Mouse (Mus musculus) cerebellum, postnatal 25 days (tissue): Measurements from ENCODE around the gene Pih1d1.
"Not testable (repeated sequence)": the region's sequence is repeated elsewhere in the genome, so short reads cannot be mapped to it uniquely, and the experiment has no call there.

Experiments
- DNase-seq, 2 experiments: peaks; one replicate each; pipeline ENCODE4 v3.0.0; 2021; ENCODE audit warnings: mixed read lengths in 2 of 2

The Pih1d1 gene

DNA sequence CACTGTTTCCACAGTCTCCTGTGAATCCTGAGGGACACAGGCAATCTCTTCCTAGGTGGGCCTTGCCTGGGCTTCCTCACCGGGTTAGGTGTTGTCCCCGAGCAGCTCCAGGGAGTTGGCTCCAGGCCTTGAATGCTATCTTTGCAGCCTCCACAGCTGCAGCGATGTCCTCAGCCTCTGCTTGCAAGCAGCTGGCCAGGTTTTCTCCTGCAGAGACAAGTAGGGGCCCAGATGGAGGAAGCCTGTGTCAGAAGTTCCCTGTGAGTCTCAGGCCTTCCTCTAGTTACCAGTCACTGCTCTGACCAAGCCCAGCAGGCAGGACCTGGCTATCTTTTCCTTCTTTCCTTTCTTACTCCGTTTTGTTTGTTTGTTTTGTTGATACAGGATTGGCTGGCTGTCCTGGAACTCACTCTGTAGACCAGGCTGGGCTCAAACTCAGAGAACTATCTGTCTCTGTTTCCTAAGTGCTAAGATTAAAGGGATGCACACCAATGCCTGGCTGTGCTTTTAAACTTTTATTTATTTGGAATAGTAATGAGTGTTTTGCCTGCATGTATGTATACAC lies 5.5 kb upstream of the Pih1d1 start:
- DNase-seq = peak in 1 of 2 experiments; percentile 11

DNA sequence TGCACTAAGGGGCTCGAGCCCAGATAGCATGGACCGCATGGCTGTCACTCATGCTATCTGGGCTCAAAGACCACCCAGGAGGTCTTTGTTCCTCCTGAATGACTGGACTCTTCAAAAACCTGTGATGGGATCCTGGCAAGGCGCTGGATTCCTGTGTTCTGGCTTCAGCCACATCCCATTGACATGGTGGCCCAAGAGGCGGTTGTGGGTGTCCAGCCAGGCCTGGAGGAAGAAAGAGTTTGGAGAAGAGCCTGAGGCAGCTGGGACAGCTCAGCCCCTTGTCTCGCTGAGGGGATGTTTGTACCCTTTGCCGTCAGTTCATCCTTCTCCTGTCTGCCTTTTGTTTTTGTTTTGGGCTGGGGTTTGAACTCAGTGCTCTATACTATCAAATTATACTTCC lies 4.6 kb upstream of the Pih1d1 start:
- no peak for DNase-seq

DNA sequence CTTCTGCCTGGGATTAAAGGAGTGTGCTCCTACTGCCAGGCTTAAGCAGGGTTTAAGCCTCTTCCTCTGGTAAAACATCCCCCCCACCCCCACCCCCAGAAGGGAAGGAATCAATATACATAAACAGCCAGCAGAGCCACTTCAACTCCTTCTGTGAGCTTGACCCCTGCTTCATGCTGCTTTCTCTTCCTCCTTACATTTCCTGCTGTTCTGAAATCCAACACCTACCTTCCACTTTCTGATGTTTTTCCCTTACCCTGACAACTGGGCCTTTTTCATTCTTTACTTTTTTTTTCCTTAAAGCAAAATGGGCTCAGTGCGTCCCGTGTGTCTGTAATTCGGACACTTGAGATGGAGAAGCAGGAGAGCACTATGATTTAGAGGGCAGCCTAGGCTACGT lies 3.8 kb upstream of the Pih1d1 start:
- DNase-seq = no peak

DNA sequence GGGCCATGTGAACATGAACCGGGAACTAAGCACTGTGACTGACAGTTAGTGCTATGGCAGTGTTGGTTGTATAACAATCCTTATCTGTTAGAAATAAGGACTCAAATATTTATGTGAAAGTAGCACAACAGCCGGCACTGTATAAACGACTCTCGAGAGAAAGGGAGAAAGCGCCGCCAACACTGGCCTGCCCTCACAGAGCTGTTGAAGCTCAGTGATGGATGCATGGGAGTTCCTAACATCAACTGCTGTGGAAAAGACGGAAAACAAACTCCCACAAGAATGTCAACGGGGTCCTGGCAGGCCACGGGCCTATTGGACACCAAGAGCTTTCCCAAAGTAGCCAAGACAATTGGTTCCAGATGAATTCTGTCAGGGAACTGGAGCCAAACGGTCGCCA lies 2.8 kb upstream of the Pih1d1 start:
- no peak for DNase-seq

DNA sequence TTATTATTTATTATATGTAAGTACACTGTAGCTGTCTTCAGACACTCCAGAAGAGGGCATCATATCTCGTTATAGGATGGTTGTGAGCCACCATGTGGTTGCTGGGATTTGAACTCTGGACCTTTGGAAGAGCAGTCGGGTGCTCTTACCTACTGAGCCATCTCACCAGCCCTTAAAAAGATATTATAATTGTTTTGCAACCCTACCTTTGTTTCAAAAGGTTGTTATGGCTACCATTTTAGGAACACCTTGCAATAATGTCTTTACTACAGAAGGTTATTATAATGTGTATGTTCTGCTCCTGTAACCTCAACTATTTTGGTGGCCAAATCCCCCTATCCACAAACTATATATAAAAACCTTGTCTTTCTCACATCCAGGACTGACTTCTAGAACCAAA lies 1.1 kb upstream of the Pih1d1 start:
- not testable (repeated sequence) for DNase-seq

DNA sequence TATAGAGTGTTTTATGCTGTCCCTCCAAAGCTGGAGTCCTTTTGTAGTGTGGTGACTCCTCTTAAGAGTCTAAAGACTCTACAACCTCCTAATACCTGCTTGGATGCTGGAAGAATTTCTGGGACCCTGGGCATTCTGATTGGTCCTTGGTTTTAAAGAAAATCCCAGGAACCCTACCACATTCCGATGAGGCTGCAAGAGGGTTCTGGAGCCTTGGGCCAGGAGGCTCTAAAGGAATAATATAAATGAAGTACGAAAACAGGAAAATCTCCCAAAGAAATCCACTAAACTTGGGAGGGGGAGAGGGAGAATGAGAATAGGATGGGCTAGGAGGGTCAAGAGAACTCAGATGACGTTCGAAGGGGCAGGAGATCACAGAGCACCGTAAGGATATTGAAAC lies 517 bp upstream of the Pih1d1 start:
- DNase-seq = no peak

DNA sequence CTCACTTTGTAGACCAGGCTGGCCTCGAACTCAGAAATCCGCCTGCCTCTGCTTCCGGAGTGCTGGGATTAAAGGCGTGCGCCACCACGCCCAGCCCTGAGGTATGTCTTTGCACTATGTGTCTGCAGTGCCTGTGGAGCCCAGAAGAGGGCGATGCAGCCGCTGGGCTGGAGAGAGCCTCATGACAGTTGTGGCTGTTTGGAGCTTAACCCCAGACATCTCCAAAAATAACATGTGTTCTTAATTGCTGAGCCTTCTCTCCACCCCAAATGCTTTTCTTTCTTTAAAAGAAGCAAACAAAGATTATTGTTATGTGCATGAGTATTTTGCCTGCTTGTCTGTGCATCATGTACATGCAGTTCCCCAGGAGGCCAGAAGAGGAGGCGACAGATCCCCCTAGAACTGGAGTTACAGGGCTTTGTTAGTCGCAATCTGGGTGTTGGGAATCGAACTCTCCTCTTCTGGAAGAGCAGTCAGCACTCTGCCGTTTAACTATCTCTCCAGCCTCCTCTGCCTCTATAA lies 951 bp downstream of the Pih1d1 start:
- peak; percentile 71 to 81 for DNase-seq

DNA sequence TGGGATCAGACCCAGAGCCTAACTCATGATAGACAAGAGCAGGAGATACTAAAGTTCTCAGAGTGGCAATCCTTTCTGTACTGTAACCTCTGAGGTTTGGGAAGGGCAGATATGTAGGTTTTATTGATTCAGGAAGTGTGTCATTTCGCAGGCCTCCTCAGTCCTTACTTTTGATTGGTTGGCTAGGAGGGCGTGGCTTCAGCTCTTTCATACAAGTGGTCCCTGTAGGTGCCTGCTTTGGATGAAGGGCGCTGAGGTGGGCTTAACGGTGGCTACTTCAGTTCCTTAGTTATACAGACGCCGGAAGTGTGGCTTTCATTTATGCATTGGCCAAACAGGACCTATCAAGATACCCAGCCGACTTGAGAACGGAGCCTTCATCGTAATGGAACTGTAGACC lies 1.5 kb downstream of the Pih1d1 start:
- DNase-seq = no peak

DNA sequence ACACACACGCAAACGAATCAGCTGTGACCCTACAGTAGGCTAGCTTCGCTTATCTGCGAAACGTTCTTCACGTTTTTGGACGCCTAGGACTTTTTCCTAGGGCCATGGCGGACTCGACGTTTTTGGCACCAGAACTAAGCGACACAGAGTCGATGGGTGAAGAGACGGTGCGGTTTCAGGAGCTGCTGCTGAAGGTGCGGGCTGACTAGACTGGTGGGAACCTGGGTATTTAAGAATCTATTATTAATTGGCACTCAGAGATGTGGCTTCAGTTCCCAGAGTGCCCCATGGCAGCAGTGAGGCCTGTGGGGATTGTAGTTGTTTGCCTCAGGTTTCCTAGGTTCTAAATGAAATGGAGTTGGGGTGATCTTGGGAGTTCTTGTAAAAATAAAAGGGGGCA lies 2.1 kb downstream of the Pih1d1 start:
- no peak for DNase-seq

DNA sequence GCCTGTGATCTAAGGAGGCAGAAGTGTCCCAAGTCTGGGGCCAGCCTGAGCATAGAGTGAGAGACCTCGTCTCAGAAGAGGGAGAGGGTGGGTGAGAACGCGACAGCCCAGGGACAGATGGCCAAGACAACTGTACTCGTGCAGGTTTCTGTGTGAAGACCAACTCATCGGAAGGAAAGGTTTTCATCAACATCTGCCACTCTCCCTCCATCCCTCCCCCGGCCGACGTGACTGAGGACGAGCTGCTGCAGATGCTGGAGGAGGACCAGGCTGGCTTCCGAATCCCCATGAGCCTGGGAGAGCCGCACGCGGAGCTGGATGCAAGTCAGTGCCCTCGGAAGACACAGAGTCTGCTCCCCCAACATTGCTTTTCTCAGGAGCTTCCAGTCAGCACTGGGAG lies 3.4 kb downstream of the Pih1d1 start:
- peak in 1 of 2 experiments; percentile 8 for DNase-seq

DNA sequence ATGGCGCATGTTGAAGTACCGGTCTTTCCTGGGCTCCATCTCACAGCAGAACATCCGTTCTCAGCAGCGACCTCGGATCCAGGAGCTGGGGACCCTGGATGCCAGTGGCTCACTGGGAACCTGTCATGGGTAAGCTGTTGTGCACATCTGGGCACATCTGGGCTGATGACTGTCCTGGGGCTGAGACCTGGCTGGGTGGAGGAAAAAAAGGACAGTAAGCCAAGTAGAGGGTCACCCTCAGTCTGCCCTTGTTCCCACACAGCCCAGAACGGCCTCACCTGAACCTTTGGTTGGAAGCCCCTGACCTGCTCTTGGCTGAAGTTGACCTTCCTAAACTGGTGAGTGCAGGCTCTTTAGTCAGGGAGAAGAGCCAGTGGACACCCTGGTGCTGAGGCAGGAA lies 4.9 kb downstream of the Pih1d1 start:
- DNase-seq = peak in 1 of 2 experiments; percentile 4

DNA sequence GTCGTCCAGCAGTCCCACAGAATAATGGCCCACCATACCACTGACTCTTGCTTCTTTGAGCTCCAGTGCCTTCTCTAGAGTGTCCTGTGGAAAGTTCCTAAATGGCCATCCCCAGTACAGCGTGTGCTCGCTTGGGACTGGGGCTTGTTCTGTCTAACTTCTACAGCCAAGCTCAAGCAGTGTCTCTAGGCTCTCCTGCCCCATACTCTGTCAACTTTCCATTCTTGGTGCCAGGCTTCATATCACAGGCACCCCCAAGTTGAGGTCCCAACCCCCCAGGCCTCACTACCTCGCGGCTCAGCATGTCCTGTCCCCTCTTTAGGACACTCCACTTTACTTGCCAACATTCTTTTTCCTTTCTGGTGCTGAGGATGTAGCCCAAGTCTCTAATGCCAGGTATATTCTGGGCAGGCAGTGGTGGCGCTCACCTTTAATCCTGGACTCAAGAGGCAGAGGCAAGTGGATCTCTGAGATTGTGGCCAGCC lies 6.3 kb downstream of the Pih1d1 start:
- peak; percentile 4 to 26 for DNase-seq

DNA sequence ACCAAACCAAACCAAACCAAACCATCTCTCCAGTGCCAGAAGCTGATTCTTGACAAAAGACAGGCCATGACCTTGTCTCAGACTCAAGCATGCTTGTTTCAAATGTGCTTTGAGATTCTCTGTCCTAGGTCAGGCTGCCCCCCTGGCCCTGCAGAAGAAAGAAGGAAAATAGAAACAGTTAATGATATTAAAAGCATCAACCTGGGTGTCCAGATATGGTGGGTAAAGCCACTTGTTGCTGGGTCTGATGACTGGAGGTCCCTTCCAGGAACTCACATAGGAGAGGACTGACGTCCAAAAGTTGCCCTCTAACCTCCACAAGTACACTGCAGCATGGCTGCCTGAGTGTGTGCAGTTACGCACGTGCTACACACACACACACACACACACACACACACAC lies 6.8 kb downstream of the Pih1d1 start:
- peak in 1 of 2 experiments; percentile 22 for DNase-seq

DNA sequence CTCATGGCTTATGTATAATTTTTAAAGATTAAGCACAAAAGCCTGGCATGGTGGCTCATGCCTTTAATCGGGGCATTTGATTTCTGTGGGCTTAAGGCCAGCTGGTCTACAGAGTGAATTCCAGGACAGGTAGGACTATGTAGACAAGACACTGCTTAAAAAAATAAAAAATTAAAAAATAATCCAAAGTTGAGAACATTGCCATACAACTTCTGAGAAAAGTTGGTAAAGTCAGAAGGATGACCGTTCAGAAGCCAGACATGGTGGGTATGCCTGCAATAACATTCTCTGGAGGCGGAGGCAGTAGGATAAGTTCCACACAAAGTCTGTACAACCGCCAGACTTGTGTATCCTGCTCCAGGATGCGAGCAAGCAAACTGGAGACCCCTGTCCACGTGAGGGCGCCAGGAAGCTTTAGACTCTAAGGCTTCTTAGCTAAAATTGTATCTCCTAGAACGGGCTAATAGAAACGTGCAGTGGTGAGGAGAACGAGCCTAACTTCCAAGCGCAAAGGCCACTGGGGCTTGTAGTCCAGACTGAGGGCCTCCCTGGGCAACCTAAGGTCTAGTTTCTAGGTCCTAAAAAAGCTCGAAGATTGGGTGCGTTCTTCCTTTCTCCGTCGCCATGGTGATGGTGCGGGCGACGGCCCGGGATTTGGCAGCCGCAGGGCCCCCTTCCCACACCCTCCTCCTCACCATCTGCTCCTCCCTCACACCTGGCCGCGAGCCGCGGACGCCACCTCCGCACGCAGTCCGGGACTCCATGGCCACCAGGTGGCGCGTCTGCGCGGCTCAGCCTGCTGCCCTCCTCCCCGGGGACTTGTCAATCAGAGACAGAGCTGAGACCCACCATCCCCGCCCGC lies 7.7 kb downstream of the Pih1d1 start:
- DNase-seq = peak; percentile 99 to 100

DNA sequence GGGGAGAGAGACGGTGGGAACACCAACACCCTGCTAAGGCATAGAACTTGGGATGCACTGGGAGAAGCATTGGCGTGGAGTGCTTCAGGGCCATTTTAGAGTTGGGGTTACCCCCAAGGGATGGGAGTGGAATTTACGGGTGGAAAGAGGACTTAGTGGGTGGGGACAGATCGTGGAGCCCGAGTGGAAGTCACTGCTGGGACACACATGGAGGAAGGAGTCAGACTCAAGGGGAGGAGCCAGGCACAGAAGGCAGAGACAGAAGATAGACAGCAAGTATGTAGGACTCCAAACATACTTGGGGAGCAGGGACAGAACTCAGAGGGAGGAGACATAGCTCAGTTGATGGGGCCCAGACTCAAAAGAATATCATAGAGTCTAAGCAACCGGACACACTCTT lies 8.4 kb downstream of the Pih1d1 start:
- DNase-seq = no peak

DNA sequence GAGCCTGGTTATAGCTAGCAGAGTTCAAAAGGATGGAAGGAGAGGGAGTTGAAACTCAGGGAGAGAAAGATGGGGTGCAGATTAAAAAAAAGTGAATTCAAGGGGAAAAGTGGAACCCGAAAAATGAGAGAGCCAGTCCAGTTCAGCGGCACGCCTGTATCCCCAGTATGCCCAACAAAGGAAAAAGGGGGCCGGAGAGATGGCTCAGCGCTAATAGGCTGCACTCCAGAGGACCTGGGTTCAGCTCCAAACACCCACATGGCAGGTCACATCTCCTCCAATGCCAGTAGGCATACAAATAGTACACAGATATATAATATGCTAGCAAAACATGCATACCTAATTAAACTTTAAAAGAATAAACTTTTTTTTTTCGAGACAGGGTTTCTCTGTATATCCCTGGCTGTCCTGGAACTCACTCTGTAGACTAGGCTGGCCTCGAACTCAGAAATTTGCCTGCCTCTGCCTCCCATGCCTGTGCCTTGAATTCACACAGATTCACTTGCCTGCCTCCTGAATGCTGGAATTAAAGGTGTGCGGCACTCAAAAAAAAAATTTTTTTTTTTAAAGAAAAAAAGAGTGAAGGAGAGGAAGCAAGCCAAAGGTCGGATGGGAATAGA lies 9.0 kb downstream of the Pih1d1 start:
- peak in 1 of 2 experiments; percentile 43 for DNase-seq

DNA sequence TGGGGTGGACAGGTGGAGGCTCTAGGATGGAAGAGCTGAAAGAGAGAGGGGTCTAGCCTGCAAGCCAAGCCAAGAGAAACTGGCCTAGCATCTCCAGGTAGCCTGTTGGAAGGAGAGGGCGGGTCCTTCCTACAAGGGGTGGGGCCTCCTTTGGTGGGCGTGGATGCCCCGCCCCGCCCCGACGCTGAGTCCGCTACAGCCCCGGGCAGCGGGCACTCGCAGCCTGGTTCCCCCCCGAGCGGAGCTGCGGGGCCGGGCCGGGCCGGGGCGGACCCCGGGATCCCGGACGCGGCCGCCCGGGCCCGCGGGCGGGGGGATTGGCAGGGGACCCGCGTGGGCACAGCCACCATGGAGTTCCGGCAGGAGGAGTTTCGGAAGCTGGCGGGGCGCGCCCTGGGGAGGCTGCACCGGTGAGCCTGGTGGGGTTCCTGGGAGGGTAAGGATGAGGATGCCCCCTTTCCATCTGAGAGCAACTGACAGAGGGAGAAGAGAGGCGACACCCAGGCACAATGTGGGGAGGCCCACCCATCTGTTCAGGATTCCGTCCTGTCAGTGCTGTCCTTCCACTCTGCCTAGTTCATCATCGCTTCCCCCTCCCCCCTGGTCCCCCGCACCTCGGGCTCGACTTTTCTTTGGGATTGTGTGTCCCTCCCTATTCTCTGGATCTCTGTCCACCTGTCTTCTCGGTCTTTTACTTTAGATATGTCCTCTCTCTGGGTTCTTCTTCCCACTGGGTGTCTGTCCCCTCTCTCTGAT lies 9.8 kb downstream of the Pih1d1 start, which contains the start of gene Slc17a7:
Gene Slc17a7, plus strand, starts transcription at position 215 of the 756 bp plus-strand sequence.
- peak; percentile 88 to 92 for DNase-seq

DNA sequence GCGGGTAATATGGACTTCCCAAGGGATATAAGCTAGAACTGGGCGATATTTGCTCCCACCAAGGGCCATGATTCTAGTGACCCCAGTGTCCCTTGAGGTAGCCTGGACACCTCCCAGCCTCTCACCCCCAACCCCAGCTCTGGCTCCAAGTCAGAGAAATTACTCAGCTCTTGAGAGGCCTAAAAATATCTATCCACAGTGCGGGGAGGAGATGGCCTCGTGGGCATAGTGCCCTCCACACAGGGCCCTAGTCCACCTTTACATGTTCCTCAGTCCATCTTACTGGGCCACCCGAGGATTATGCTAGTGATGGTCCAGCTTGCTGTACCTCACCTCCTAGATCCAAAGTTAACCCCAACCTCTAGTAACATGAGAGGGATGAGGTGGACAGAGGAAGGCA lies 10.7 kb downstream of the Pih1d1 start:
- DNase-seq = peak; percentile 76 to 80

DNA sequence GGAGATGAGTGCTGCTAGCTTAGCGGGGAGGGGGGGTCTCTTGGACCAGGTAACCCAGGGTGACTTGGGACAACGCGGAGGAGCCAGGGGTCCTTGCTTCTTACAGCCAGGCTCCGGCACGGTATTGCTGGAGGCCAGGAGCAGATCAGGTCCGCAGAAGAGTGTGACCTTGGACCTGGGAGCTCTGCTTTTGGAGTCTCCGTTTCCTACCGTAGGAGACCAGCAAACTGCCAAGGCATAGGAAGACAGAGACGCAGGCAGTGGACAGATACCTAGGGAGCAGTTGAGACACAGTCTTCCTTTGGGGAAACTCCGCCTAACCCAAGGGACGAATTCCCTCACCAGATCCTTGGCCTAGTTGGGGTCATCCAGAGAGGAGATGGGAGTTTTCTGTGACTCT lies 11.6 kb downstream of the Pih1d1 start:
- peak; percentile 52 to 60 for DNase-seq

DNA sequence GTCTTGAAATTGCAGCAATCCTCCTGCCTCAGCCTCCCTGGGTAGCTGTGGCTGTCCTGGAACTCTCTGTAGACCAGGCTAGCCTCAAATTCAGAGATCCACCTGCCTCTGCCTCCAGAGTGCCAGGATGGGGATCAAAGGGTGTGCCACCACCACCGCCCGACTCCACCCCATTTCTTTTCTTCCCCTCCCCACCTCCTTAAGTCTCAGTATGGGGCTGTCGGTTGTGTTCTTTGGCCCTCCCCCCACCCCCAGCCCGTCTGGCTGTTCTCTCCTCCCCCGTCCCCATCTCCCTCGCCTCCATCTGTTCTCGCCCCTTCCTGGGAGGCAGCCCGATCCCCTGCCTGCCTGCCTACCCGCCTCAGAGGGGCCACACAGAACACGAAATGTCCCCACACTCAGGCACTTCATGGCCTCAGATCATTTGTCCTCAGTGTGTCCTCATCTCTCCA lies 12.9 kb downstream of the Pih1d1 start:
- DNase-seq = peak; percentile 77 to 80

DNA sequence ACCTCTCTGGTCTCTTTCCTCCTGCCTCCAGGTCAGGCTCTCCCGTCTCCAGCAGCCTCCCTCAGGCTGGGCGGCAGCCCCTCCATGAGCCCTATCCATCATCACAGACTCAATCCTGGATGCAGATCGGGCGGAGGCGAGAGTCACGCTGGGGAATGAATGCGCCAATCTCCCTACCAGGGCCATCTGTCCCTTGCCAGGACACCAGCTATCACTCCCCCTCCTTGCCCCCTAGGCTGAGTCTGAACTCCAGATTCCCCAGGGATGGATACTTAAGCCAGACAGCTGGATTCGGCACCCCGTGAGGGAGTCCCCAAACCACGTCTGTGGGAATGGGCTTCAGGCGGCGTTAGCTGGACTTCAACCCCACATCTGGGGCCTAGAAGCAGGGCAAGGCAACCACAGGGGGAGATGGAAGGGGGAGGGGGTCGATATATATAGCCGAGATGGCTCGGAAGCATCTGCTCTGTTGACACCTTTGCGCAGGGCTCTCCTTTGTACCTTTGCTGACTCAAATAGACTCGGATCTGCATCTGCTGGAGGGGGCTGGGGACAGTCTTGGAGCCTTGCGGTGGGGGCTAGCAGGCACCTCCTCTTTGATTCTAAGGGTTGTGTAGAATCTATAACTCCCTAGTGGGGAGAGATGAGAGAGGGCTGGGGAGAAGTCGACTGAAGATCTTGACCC lies 13.8 kb downstream of the Pih1d1 start:
- DNase-seq = peak; percentile 87

DNA sequence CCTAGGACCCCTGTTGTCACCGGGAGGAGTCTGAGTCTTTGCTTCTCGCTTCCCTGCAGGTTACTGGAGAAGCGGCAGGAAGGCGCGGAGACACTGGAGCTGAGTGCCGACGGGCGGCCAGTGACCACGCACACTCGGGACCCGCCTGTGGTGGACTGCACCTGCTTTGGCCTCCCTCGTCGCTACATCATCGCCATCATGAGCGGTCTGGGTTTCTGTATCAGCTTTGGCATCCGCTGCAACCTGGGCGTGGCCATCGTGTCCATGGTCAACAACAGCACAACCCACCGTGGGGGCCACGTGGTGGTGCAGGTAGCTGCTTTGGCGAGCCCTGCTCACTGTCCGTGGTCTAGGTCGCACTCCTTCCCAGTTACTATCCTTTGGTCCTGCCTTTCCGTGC lies 14.6 kb downstream of the Pih1d1 start:
- peak; percentile 70 to 75 for DNase-seq
